In the genomic region with DNA sequence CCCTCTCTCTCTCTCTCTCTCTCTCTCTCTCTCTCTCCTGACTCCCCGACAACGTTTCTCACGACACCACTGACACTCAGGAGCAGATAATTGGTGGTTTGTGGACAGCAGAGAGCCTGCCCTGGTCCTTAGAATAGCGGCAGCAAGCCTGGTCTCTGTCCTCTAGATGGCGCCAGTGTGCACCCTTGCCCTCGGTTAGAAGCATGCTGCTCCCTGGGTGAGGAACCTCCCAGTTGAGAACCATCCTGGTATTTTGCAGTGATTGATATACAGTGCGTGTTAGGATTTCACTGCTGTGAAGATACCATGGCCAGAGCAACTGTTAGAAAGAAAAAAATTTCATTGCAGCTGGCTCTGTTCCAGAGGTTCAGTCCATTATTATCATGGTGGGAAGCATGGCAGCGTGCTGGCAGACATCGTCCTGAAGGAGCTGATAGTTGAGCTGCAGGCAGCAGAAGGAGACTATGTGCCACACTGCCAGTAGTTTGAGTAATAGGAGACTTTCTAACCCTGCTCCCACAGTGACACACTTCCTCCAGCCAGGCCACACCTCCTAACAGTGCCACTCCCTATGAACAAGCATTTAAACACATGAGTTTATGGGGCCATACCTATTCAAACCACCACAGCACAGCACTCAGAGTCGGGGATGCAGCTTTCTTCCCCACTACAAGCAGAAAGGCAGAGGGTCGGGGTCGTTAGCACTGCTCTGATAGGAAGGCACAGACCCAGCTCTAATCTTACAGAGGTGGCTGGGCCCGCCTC, we compare ENCODE assay signal across 8 mouse cellular contexts.
DNase-seq lines count a peak whose midpoint lies in the region; ATAC-seq lines count a peak whose summit lies in the region.

No protein-coding gene starts in this region.

- peak; percentile 33 for DNase-seq in 3134 (ENCODE audit: extremely low read depth, insufficient read length, low spot score)
- peak; percentile 62 to 70 for DNase-seq in adrenal gland, adult 18-20 months (ENCODE audit: low spot score in 2 of 2)
- DNase-seq in embryo, embryonic 10.5 days (ENCODE audit: low spot score): peak; percentile 90
- DNase-seq in gastrocnemius, postnatal 4 days (ENCODE audit: low spot score in 2 of 2): peak; percentile 53 to 67
- DNase-seq in limb, embryonic 10.5 days (ENCODE audit: low spot score): peak; percentile 81
- peak; percentile 57 for DNase-seq in right cerebral cortex, postnatal 4 days

- H3K27ac ChIP-seq in intestine, embryonic 15.5 days: peak overlapping the region; percentile 51; the same call in 1 of the 2 replicates
- 0 out of 2 replicates have a peak overlapping the region, but pooled peaks have one; percentile 25 for H3K27ac ChIP-seq in limb, embryonic 10.5 days
- H3K27ac ChIP-seq in midbrain, embryonic 12.5 days (replicated peaks): no peak overlapping the region

- peak; percentile 91 for ATAC-seq in intestine, embryonic 15.5 days
- ATAC-seq in midbrain, embryonic 12.5 days (ENCODE audit: low FRiP score, low read depth): peak; percentile 65; the same call in 1 of the 2 replicates

- H3K27me3 ChIP-seq in intestine, embryonic 15.5 days (replicated peaks): no peaks in the 10 kb centered on the region
- peaks cover 24% of the 10 kb centered on the region for H3K27me3 ChIP-seq in limb, embryonic 10.5 days (ENCODE audit: low read depth, poor library complexity, severe bottlenecking)
- peaks cover 12% of the 10 kb centered on the region for H3K27me3 ChIP-seq in midbrain, embryonic 12.5 days

- H3K36me3 ChIP-seq in intestine, embryonic 15.5 days: no peaks in the 10 kb centered on the region
- no peaks in the 10 kb centered on the region for H3K36me3 ChIP-seq in limb, embryonic 10.5 days
- H3K36me3 ChIP-seq in midbrain, embryonic 12.5 days: no peaks in the 10 kb centered on the region

- 32% methylated on average over 12 of the region's 13 CpGs for WGBS in intestine, embryonic 15.5 days
- WGBS in limb, embryonic 10.5 days: 34% methylated on average over 13 of the region's 13 CpGs
- WGBS in midbrain, embryonic 12.5 days: 40% methylated on average over 13 of the region's 13 CpGs

- H3K4me3 ChIP-seq in intestine, embryonic 15.5 days (replicated peaks): no peak overlapping the region
- H3K4me3 ChIP-seq in limb, embryonic 10.5 days: no peak overlapping the region
- H3K4me3 ChIP-seq in midbrain, embryonic 12.5 days: no peak overlapping the region

- H3K9ac ChIP-seq in intestine, embryonic 15.5 days: no peak overlapping the region
- no peak overlapping the region for H3K9ac ChIP-seq in midbrain, embryonic 12.5 days (replicated peaks)

- peak overlapping the region; percentile 33 for H3K4me2 ChIP-seq in intestine, embryonic 15.5 days (replicated peaks)
- H3K4me2 ChIP-seq in midbrain, embryonic 12.5 days (replicated peaks): no peak overlapping the region

- no peaks in the 10 kb centered on the region for H3K9me3 ChIP-seq in intestine, embryonic 15.5 days
- H3K9me3 ChIP-seq in limb, embryonic 10.5 days (replicated peaks): no peaks in the 10 kb centered on the region
- no peaks in the 10 kb centered on the region for H3K9me3 ChIP-seq in midbrain, embryonic 12.5 days

- peaks cover 10% of the 10 kb centered on the region for H3K4me1 ChIP-seq in intestine, embryonic 15.5 days (replicated peaks)
- peaks cover 52% of the 10 kb centered on the region for H3K4me1 ChIP-seq in limb, embryonic 10.5 days
- H3K4me1 ChIP-seq in midbrain, embryonic 12.5 days: 0 out of 2 replicates have a peak, but pooled peaks cover 7% of the 10 kb centered on the region

Comparison
In these comparisons a context has a peak if more than half of its experiments do, and no peak if none do; other contexts are left out.
1. DNase-seq: peak in every context shown above with its lines; median percentile 90 in embryo, embryonic 10.5 days; 81 in limb, embryonic 10.5 days; 66 in adrenal gland, adult 18-20 months; 60 in gastrocnemius, postnatal 4 days; 57 in right cerebral cortex, postnatal 4 days; 33 in 3134.